Mouse (Mus musculus): Measurements from ENCODE around the gene Ilf2. TPM values are rescaled to one million over a fixed set of nuclear protein-coding genes. Genes with fewer than 3 reads are reported as not detected.
A peak's percentile ranks its signal among the peaks of the same experiment; 100 is the strongest.

The Ilf2 gene
- polyA plus RNA-seq (2016; fragmentation: Nextera tagmentation; extraction: Ambion mirVana), result 100 and 103 TPM in 2 replicates

DNA sequence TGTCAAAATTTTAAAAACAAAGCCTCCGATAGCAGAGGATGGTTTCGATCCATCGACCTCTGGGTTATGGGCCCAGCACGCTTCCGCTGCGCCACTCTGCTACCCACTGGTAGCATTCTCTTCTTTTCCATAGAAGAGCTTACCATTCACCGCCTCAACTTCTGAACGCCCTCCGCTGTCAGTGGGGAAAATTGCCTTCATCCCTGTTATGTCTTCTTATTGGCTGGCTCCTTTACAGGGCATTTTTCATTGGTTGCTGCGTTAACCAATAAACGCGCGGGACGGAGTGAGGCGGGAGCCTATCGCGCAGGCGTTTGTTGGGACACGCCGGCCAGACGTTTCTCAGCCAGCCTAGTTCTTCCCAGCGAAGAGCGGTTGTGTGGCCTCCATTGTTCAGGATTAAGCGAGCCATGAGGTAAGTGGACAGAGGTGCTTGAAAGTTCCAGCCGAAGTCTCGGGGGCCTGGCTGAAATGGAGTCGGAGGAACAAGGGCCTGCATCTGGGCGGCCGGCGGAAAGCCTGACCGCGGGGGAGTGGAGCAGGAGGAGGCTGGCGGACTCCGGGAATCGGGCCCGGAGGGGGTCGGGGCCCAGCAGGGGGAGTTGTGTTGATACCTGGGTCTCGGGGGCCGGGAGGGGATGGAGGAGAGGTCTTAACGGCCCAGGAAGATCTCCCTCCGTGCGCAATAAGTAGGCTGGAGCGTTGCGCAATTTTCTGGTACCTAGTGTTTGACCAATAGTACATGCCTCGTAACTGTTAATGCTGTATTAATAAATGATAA lies at the start of gene Ilf2:
TSS of gene Ilf2 (plus strand) at position 296 of the 781 bp plus-strand sequence.
- H3K4me1 ChIP-seq, result peaks cover 21% of the 10 kb centered on the region
- no peaks in the 10 kb centered on the region for H3K9me3 ChIP-seq (replicated peaks)
- peaks cover 38% of the 10 kb centered on the region for H3K36me3 ChIP-seq
- H3K4me2 ChIP-seq, result peak within 1 kb of the TSS; percentile 83
- peak within 1 kb of the TSS; percentile 79 for H3K4me3 ChIP-seq
- peak within 1 kb of the TSS; percentile 89 for H3K9ac ChIP-seq
- H3K27me3 ChIP-seq (replicated peaks), result no peaks in the 10 kb centered on the region
- WGBS (ENCODE audit: insufficient replicate concordance), result under 1% methylated on average over 45 of the region's 45 CpGs
- ATAC-seq, result peak; percentile 99
- peak within 1 kb of the TSS; percentile 86 for H3K27ac ChIP-seq

DNA sequence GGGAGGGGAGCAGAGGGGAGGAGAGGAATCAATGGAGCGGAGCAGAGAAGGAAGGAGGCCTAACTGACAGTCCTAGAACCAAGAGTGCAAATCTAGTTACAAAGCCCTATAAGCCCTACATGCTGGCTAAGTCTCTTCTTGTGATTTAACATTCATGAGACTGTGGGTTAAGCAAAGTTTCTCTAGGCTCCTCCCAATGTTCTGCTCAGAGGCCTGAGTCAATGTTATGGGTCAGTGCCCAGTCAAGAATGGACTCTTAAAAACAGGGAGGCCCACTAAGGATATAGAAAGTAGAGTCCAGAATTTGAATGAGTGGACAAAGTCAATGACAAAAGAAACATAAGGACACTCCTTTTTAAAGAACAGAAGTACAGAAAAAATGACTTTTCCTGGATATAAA lies 48.4 kb upstream of the Ilf2 start:
- no peak for ATAC-seq
- peaks cover 84% of the 10 kb centered on the region for H3K4me1 ChIP-seq
- no peak overlapping the region for H3K9ac ChIP-seq
- WGBS (ENCODE audit: insufficient replicate concordance), result 89% methylated on average over 1 of the region's 1 CpGs
- no peaks in the 10 kb centered on the region for H3K9me3 ChIP-seq (replicated peaks)
- H3K4me3 ChIP-seq, result no peak overlapping the region
- peak overlapping the region; percentile 22; the same call in 1 of the 2 replicates for H3K27ac ChIP-seq
- H3K27me3 ChIP-seq (replicated peaks), result no peaks in the 10 kb centered on the region
- H3K4me2 ChIP-seq, result no peak overlapping the region
- peaks cover 26% of the 10 kb centered on the region for H3K36me3 ChIP-seq

DNA sequence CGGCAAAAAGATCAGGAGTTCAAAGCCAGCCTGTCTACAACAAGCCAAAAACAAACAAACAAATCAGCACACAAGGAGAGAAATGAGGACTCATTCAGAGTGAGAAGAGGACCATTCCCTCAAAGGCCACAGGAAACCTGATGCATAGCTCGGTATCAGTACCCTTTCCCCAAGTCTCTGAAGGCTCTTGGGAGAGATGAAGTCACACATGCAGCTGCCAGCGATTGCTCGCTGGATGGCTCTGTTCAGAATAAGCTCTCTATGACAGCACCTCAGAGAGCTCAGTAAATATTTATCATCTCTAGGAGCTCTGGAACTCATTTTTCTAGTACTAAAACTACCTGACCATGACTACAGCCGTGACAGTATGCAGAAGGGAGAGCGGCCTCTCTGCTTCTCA lies 47.7 kb upstream of the Ilf2 start:
- Histone ChIP-seq H3K36me3 (peaks cover 20% of the 10 kb centered on the region), H3K9ac (no peak overlapping the region), H3K4me3 (no peak overlapping the region), H3K27ac (peak overlapping the region; percentile 22; the same call in 1 of the 2 replicates), H3K9me3 (replicated peaks) (no peaks in the 10 kb centered on the region), H3K4me1 (peaks cover 87% of the 10 kb centered on the region), H3K27me3 (replicated peaks) (no peaks in the 10 kb centered on the region), H3K4me2 (peak overlapping the region; percentile 8)
- no peak for ATAC-seq
- 78% methylated on average over 6 of the region's 6 CpGs for WGBS (ENCODE audit: insufficient replicate concordance)

DNA sequence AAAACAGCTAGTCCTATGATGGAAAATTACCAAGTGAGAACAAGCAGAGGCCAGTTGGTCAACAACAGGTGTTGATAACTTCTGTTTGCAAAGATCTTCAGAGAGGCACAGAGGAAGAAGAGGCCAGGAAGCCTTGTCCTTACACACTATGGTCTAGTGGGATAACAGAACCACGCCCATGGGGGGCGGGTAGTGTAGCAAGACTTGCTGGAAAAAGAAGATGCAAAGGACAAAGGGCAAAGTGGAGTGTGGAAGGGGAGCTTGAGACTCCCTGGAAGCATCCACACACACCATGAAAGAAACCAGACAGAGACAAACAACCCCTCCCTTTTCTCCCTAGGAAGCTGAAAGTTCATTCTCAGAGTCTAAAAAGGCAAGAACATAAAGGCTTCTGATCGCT lies 46.4 kb upstream of the Ilf2 start:
- H3K4me1 ChIP-seq, result peaks cover 90% of the 10 kb centered on the region
- peak overlapping the region; percentile 60 for H3K27ac ChIP-seq
- no peaks in the 10 kb centered on the region for H3K27me3 ChIP-seq (replicated peaks)
- no peaks in the 10 kb centered on the region for H3K9me3 ChIP-seq (replicated peaks)
- no peak overlapping the region for H3K4me3 ChIP-seq
- ATAC-seq, result no peak
- WGBS (ENCODE audit: insufficient replicate concordance), result 53% methylated on average over 3 of the region's 3 CpGs
- H3K36me3 ChIP-seq, result peaks cover 12% of the 10 kb centered on the region; the same call in 1 of the 2 replicates
- peak overlapping the region; percentile 41 for H3K4me2 ChIP-seq
- peak overlapping the region; percentile 27; the same call in 1 of the 2 replicates for H3K9ac ChIP-seq

DNA sequence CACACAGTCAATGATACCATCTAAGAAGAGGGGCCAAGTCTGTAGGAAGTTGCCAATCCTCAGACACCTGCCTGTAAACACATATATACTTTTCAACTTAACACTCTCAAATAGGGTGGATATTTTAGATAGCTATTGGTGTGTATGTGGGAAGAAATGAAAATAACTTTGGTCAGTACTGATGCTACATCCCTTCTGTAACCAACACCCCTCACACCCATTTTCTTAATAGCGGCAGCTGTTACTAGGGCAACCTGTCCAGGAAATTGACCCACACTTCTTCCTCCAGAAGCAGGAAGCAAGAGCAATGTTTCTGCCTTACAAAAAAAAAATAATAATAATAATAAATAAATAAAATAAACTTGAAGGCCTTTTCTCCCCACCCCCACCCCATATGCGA lies 43.6 kb upstream of the Ilf2 start:
- H3K9ac ChIP-seq, result peak overlapping the region; percentile 92
- H3K9me3 ChIP-seq (replicated peaks), result no peaks in the 10 kb centered on the region
- H3K27me3 ChIP-seq (replicated peaks), result no peaks in the 10 kb centered on the region
- H3K4me2 ChIP-seq, result peak overlapping the region; percentile 98
- 0 out of 2 replicates have a peak, but pooled peaks cover 7% of the 10 kb centered on the region for H3K36me3 ChIP-seq
- ATAC-seq, result no peak
- H3K4me3 ChIP-seq, result peak overlapping the region; percentile 87
- 17% methylated on average over 2 of the region's 2 CpGs for WGBS (ENCODE audit: insufficient replicate concordance)
- H3K4me1 ChIP-seq, result peaks cover 63% of the 10 kb centered on the region
- peak overlapping the region; percentile 97 for H3K27ac ChIP-seq

DNA sequence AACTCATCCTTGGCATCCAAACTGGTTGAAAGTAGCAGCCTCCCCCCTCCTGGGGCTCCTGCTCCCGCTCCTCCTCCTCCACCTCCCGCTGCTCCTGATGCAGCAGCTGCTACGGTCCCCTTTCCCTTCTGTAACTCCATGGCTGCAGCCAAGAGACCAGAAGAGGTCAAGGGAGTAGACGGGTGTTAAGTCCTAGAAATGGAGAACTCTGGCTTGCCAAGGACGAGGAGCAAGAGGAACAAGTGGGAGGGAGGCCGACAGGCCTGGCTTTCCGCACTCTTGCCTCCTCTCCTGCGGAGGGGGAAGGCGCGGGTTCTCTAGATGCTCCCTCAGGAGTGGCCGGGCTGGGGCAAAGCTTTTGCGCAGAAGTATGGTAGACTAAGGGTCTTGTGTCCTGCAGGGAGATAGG lies 43.1 kb upstream of the Ilf2 start:
- H3K4me1 ChIP-seq, result peaks cover 58% of the 10 kb centered on the region
- H3K36me3 ChIP-seq, result 0 out of 2 replicates have a peak, but pooled peaks cover 7% of the 10 kb centered on the region
- H3K4me2 ChIP-seq, result peak overlapping the region; percentile 98
- peak; percentile 13 for ATAC-seq
- H3K27me3 ChIP-seq (replicated peaks), result no peaks in the 10 kb centered on the region
- H3K9me3 ChIP-seq (replicated peaks), result no peaks in the 10 kb centered on the region
- peak overlapping the region; percentile 92 for H3K9ac ChIP-seq
- WGBS (ENCODE audit: insufficient replicate concordance), result 0% methylated on average over 12 of the region's 12 CpGs
- H3K27ac ChIP-seq, result peak overlapping the region; percentile 97
- peak overlapping the region; percentile 87 for H3K4me3 ChIP-seq

DNA sequence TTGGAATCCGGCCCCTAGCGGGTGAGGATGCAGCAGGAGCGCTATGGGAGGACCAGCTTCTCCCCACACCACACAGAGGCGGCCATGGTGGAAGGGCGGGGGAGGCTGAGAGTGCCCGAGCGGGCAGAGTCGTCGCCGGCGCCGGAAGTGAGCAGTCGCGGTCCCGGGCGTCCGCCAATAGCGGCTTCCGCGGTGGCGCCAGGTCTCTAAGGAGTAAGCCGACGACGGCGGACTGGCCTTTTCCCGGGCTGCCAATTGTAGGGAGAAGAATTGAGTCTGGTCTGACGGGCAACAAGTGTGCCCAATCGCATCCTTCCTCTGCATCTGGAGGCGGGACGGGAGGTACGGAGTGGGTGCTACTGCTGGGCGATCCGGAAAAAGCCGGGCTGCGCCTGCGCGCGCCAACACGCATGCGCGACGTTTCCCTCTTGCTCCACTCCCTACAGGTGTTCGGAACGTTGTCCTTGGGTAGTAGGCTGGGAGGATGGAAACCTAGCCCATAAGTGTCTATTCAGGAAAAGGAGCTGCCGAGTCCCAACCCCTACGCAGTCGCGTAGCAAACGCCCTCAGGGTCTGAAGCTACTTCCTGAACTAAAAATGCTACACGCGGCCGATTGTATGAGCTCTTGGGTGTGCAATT lies 42.4 kb upstream of the Ilf2 start, which contains the start of gene Ints3:
TSS of gene Ints3 (minus strand) at position 242 of the 640 bp plus-strand sequence.
- H3K4me1 ChIP-seq, result peaks cover 51% of the 10 kb centered on the region
- H3K27ac ChIP-seq, result peak within 1 kb of the TSS; percentile 97
- WGBS (ENCODE audit: insufficient replicate concordance), result under 1% methylated on average over 52 of the region's 52 CpGs

DNA sequence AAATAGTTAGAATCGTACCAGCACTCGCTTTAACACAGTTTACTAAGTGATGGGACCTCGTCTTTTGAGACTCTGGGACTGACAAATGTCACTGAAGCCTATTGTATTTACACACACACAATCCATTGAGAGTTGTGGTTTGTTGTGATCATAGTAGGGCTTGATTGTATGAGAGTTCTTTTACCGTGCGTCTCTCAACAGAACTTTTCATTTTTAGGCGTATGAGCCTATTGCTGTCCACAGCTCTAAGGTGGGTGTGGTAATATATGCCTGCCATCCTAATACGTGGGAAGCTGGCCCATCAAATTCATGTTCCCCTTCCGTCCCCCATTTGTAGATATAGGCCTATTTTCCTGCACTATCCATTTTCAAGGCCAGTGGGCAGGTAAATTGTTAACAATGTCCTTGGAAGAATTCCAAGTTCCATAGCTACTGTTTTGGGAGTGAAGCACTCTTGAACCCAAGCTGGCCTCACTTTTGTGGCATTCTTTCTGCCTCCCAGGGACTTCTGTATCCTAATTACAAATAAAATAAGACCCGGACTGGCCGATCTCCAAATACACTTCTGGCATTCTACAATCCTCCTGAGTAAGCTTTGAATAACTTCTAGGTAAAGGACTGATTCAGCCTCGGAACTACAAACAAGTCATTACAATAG lies 41.7 kb upstream of the Ilf2 start:
- peak overlapping the region; percentile 97 for H3K27ac ChIP-seq
- no peaks in the 10 kb centered on the region for H3K36me3 ChIP-seq
- H3K9ac ChIP-seq, result peak overlapping the region; percentile 92
- H3K4me2 ChIP-seq, result peak overlapping the region; percentile 98
- H3K9me3 ChIP-seq (replicated peaks), result no peaks in the 10 kb centered on the region
- H3K4me3 ChIP-seq, result peak overlapping the region; percentile 87
- 51% methylated on average over 11 of the region's 11 CpGs for WGBS (ENCODE audit: insufficient replicate concordance)
- no peak for ATAC-seq
- peaks cover 44% of the 10 kb centered on the region for H3K4me1 ChIP-seq
- H3K27me3 ChIP-seq (replicated peaks), result no peaks in the 10 kb centered on the region

More for the DNA sequence above, 42.4 kb upstream of the Ilf2 start, which contains the start of gene Ints3:
- no peaks in the 10 kb centered on the region for H3K9me3 ChIP-seq (replicated peaks)
- peak within 1 kb of the TSS; percentile 87 for H3K4me3 ChIP-seq
- H3K4me2 ChIP-seq, result peak within 1 kb of the TSS; percentile 98
- 0 out of 2 replicates have a peak, but pooled peaks cover 2% of the 10 kb centered on the region for H3K36me3 ChIP-seq
- no peaks in the 10 kb centered on the region for H3K27me3 ChIP-seq (replicated peaks)
- ATAC-seq, result peak; percentile 99
- peak within 1 kb of the TSS; percentile 92 for H3K9ac ChIP-seq

DNA sequence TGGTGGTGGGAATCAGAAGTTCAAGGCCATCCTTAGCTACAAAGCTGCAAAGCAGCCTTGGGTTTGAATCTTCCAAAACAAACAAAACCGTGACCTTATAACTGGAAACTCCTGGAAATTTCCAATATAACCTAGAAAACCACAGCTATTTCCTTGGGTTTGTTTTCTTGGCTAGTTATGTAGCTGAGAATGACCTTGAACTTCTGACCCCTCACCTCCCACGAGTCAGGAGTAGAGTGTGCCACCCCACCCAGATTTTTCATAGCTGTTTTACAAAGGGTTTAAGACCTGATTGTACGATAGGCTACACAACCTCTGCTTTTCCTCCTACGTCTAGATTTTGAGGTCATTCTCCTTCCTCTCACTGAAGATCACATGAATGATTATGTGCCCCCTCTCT lies 38.8 kb upstream of the Ilf2 start:
- H3K4me1 ChIP-seq, result peaks cover 16% of the 10 kb centered on the region
- H3K9me3 ChIP-seq (replicated peaks), result no peaks in the 10 kb centered on the region
- no peak overlapping the region for H3K27ac ChIP-seq
- H3K4me2 ChIP-seq, result no peak overlapping the region
- 54% methylated on average over 4 of the region's 4 CpGs for WGBS (ENCODE audit: insufficient replicate concordance)
- no peak overlapping the region for H3K4me3 ChIP-seq
- no peak for ATAC-seq
- no peak overlapping the region for H3K9ac ChIP-seq
- no peaks in the 10 kb centered on the region for H3K36me3 ChIP-seq
- no peaks in the 10 kb centered on the region for H3K27me3 ChIP-seq (replicated peaks)

DNA sequence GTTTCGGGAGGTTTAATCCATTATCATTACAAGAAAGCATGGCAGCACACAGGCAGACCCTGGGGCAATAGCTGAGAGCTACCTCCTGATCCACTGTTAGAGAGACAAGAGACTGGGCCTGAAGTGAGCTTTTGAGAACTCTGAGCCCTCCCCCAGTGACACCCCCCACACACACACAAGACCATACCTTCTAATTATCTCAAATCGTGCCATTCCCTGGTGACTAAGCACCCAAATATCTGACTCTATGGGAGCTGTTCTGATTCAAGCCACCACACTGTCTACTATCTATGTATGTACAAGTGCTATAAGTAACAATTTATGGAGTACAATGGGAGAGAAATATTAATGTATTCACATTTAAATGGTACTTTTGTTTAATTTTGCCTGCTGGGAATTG lies 35.2 kb upstream of the Ilf2 start:
- Histone ChIP-seq H3K27ac (no peak overlapping the region), H3K27me3 (replicated peaks) (no peaks in the 10 kb centered on the region), H3K36me3 (no peaks in the 10 kb centered on the region), H3K4me2 (no peak overlapping the region), H3K4me1 (peaks cover 3% of the 10 kb centered on the region), H3K9ac (no peak overlapping the region), H3K9me3 (replicated peaks) (no peaks in the 10 kb centered on the region), H3K4me3 (no peak overlapping the region)
- WGBS (ENCODE audit: insufficient replicate concordance), result 73% methylated on average over 2 of the region's 2 CpGs
- ATAC-seq, result no peak

DNA sequence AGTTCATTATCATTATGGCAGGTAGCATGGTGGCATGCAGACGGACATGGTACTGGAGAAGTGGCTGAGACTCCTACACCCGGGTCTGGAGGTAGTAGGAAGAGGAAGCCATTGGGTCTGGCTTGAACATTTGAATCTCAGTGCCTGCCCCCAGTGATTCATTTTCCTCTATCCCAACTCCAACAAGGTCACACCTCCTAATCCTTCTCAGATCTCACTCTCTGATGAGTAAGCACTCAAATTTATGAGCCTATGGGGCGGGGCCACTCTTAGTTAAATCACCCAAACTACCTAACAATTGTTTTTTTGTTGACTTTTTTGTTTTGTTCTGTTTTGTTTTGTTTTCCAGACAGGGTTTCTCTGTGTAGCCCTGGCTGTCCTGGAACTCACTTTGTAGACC lies 31.9 kb upstream of the Ilf2 start:
- H3K27ac ChIP-seq, result no peak overlapping the region
- H3K4me1 ChIP-seq, result peaks cover 19% of the 10 kb centered on the region
- H3K9me3 ChIP-seq (replicated peaks), result no peaks in the 10 kb centered on the region
- no peak overlapping the region for H3K4me3 ChIP-seq
- 81% methylated on average over 3 of the region's 3 CpGs for WGBS (ENCODE audit: insufficient replicate concordance)
- ATAC-seq, result no peak
- no peak overlapping the region for H3K4me2 ChIP-seq
- H3K9ac ChIP-seq, result no peak overlapping the region
- H3K27me3 ChIP-seq (replicated peaks), result no peaks in the 10 kb centered on the region
- no peaks in the 10 kb centered on the region for H3K36me3 ChIP-seq

Measured in liver, embryonic 12.5 days (tissue).